Mouse (Mus musculus) olfactory bulb, adult 2 months (tissue): ENCODE results near the gene Pcyox1.

Experiments used
- CTCF ChIP-seq: fragments of 200-500 bp; IDR thresholded peaks from 2 replicates; pipeline ENCODE4 v1.5.1; 2012; ENCODE audit warnings: low read depth, mild to moderate bottlenecking, low read length, moderate library complexity; ENCODE audit not compliant: insufficient read depth
- POLR2A ChIP-seq: fragments of 200-500 bp; IDR thresholded peaks from 2 replicates; pipeline ENCODE4 v1.6.1; 2012; ENCODE audit warnings: mild to moderate bottlenecking, low read depth, low read length, moderate library complexity; ENCODE audit not compliant: insufficient read depth

GRCm38 (mm10) chr6:86397257-86397980, 465 bp upstream of the Pcyox1 start:
- TF ChIP-seq CTCF, result no peak
- no peak for TF ChIP-seq POLR2A
